ENCODE assay signal across 10 mouse cellular contexts in the genomic region with DNA sequence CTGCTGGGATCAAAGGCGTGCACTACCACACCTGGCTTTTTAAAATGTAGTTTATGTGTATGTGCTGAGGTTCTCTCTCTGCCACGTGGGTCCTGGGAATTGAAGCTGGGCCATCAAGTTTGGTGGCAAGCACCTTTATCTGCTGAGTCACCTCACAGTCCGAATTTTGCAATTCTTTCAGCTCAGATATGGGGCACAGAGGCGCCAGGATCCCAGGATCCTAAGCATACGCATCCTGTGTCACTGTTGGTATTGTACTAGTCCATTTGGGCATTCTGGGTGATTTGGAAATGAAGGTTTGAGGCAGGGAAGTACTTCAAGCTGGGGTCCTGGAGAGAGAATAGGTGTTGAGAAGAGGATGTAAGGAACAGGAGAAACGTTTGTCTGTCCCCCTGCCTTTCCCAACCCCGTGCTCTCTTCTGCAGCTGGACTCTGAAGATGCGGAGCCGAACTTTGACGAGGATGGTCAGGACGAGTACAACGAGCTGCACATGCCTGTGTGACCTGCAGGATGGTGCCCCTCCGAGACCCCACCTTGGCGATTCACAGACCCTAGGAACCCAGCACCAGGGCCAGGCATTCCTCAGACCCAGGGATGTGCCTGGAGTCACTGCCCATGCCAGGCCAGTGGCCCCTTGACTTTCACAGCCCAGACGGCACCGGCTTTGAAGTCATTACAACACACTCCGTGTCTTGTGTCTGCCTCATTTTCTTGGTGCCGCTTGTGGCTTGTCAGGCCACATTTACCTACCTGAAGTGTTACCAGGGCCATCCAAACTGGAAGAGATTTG. TPM values are rescaled to one million over a fixed set of nuclear protein-coding genes. Genes with fewer than 3 reads are reported as not detected.
A peak's percentile ranks its signal among the peaks of the same experiment; 100 is the strongest.
DNase-seq lines count a peak whose midpoint lies in the region; ATAC-seq and TF ChIP-seq lines count a peak whose summit lies in the region.
"Had no signal": no experiment of that assay in that cellular context is flagged by ENCODE, and none has a peak within 500 bp of the region (broad histone marks: within the 10 kb centered on the region; RNA-seq: fewer than 3 reads in every experiment).

No protein-coding gene starts in this region.

- intact Hi-C loops in left cerebral cortex, postnatal 10 days (cut with DNase I) = no loop called here

- peak overlapping the region; percentile 58 for H3K27ac ChIP-seq in intestine, embryonic 14.5 days (ENCODE audit: low read depth)
- H3K27ac ChIP-seq in intestine, postnatal 0 days (ENCODE audit: low read depth, low read length) = no peak overlapping the region; the same call in 1 of the 2 replicates
- H3K27ac ChIP-seq in embryonic facial prominence, embryonic 10.5 days (replicated peaks) = peak overlapping the region; percentile 73
- peak overlapping the region; percentile 88 for H3K27ac ChIP-seq in limb, embryonic 15.5 days
- H3K27ac ChIP-seq: liver, embryonic 15.5 days had no signal

- no peak overlapping the region for H3K4me3 ChIP-seq in intestine, embryonic 14.5 days (ENCODE audit: low read depth, low read length)
- H3K4me3 ChIP-seq in intestine, postnatal 0 days (ENCODE audit: low read depth, low read length) = no peak overlapping the region
- no peak overlapping the region for H3K4me3 ChIP-seq in embryonic facial prominence, embryonic 10.5 days
- H3K4me3 ChIP-seq in limb, embryonic 15.5 days = no peak overlapping the region
- H3K4me3 ChIP-seq: liver, embryonic 15.5 days had no signal

- peak; percentile 47 for DNase-seq in adrenal gland, adult 8-10 months
- DNase-seq in adrenal gland, adult 18-20 months (ENCODE audit: low spot score in 2 of 2) = no peak
- no peak for DNase-seq in intestine, embryonic 14.5 days (ENCODE audit: low spot score)
- no peak for DNase-seq in embryonic facial prominence, embryonic 10.5 days (ENCODE audit: low spot score)
- DNase-seq in urinary bladder, postnatal 25 days (ENCODE audit: low spot score) = no peak
- DNase-seq in left cerebral cortex, postnatal 10 days (ENCODE audit: extremely low spot score in 1 of 2, low spot score in 2 of 2) = no peak

- H3K9me3 ChIP-seq in intestine, embryonic 14.5 days (ENCODE audit: control insufficient read depth, low read length) = peaks cover 3% of the 10 kb centered on the region; the same call in 1 of the 2 replicates
- no peaks in the 10 kb centered on the region for H3K9me3 ChIP-seq in intestine, postnatal 0 days (ENCODE audit: control insufficient read depth)
- no peaks in the 10 kb centered on the region for H3K9me3 ChIP-seq in embryonic facial prominence, embryonic 10.5 days
- no peaks in the 10 kb centered on the region for H3K9me3 ChIP-seq in limb, embryonic 15.5 days
- H3K9me3 ChIP-seq: liver, embryonic 15.5 days had no signal

- H3K4me2 ChIP-seq in intestine, embryonic 14.5 days (ENCODE audit: low read length) = no peak overlapping the region
- no peak overlapping the region for H3K4me2 ChIP-seq in intestine, postnatal 0 days (replicated peaks; ENCODE audit: low read depth)
- no peak overlapping the region for H3K4me2 ChIP-seq in limb, embryonic 15.5 days
- H3K4me2 ChIP-seq: liver, embryonic 15.5 days had no signal

- H3K9ac ChIP-seq in intestine, embryonic 14.5 days (ENCODE audit: low read length) = 0 out of 2 replicates have a peak overlapping the region, but pooled peaks have one; percentile 3
- H3K9ac ChIP-seq in intestine, postnatal 0 days (ENCODE audit: low read depth, low read length) = no peak overlapping the region
- H3K9ac ChIP-seq in limb, embryonic 15.5 days = no peak overlapping the region
- H3K9ac ChIP-seq: liver, embryonic 15.5 days had no signal

- WGBS in intestine, embryonic 14.5 days = 85% methylated on average over 18 of the region's 18 CpGs
- 88% methylated on average over 18 of the region's 18 CpGs for WGBS in intestine, postnatal 0 days
- WGBS in embryonic facial prominence, embryonic 10.5 days = 85% methylated on average over 18 of the region's 18 CpGs
- WGBS in limb, embryonic 15.5 days = 77% methylated on average over 18 of the region's 18 CpGs

- no peaks in the 10 kb centered on the region for H3K27me3 ChIP-seq in intestine, embryonic 14.5 days (replicated peaks; ENCODE audit: control insufficient read depth, insufficient read depth, low read length)
- no peaks in the 10 kb centered on the region for H3K27me3 ChIP-seq in intestine, postnatal 0 days (replicated peaks; ENCODE audit: control insufficient read depth, insufficient read depth, low read length)
- no peaks in the 10 kb centered on the region for H3K27me3 ChIP-seq in embryonic facial prominence, embryonic 10.5 days (replicated peaks; ENCODE audit: low read depth, poor library complexity, severe bottlenecking)
- no peaks in the 10 kb centered on the region for H3K27me3 ChIP-seq in limb, embryonic 15.5 days
- H3K27me3 ChIP-seq: Patski had no signal

- peaks cover 3% of the 10 kb centered on the region; the same call in 1 of the 2 replicates for H3K4me1 ChIP-seq in intestine, embryonic 14.5 days (replicated peaks; ENCODE audit: control insufficient read depth, insufficient read depth, low read length)
- no peaks in the 10 kb centered on the region for H3K4me1 ChIP-seq in intestine, postnatal 0 days (replicated peaks; ENCODE audit: control insufficient read depth, insufficient read depth, low read length)
- peaks cover 21% of the 10 kb centered on the region for H3K4me1 ChIP-seq in embryonic facial prominence, embryonic 10.5 days
- peaks cover 17% of the 10 kb centered on the region for H3K4me1 ChIP-seq in limb, embryonic 15.5 days

- TF ChIP-seq CTCF in intestine, postnatal 0 days (IDR thresholded peaks at IDR 0.05; ENCODE audit: low read depth) = no peak

- ATAC-seq in intestine, embryonic 14.5 days (replicated peaks; ENCODE audit: low FRiP score, low TSS enrichment, low read depth) = no peak
- ATAC-seq in intestine, postnatal 0 days = no peak
- ATAC-seq in limb, embryonic 15.5 days (ENCODE audit: insufficient number of reproducible peaks, low FRiP score, low TSS enrichment, low read depth) = no peak

- H3K36me3 ChIP-seq in intestine, embryonic 14.5 days (ENCODE audit: control insufficient read depth, insufficient read depth, low read length) = peaks cover 36% of the 10 kb centered on the region
- 0 out of 2 replicates have a peak, but pooled peaks cover 3% of the 10 kb centered on the region for H3K36me3 ChIP-seq in intestine, postnatal 0 days (ENCODE audit: control insufficient read depth, insufficient read depth)
- H3K36me3 ChIP-seq in embryonic facial prominence, embryonic 10.5 days (replicated peaks) = peaks cover 46% of the 10 kb centered on the region
- H3K36me3 ChIP-seq in limb, embryonic 15.5 days = peaks cover 44% of the 10 kb centered on the region
- H3K36me3 ChIP-seq: liver, embryonic 15.5 days had no signal

RNA-seq across cellular contexts. Expression of gene Slc4a3, which starts 12.5 kb away (rescaled TPM):
- 100 to 1,000 TPM; 124 to 271 (median 199) TPM for total RNA-seq in adrenal gland, adult 8-10 months (2022)
- 100 to 1,000 TPM in 1 of 2 experiments, 10 to 100 TPM in 1; 92.6 to 132 TPM for total RNA-seq in adrenal gland, adult 18-20 months (2021)
- 11.8 and 15.5 TPM in 2 replicates for polyA plus RNA-seq in intestine, embryonic 14.5 days (2014; fragmentation: Nextera tagmentation; extraction: Ambion mirVana)
- 4.0 and 6.2 TPM in 2 replicates for polyA plus RNA-seq in intestine, postnatal 0 days (2015; fragmentation: Nextera tagmentation; extraction: Ambion mirVana)
- polyA plus RNA-seq in embryonic facial prominence, embryonic 10.5 days (2016; fragmentation: Nextera tagmentation; extraction: Ambion mirVana) = 15.7 and 18.0 TPM in 2 replicates
- polyA plus RNA-seq in limb, embryonic 15.5 days (2015; fragmentation: Nextera tagmentation; extraction: Ambion mirVana) = 24.1 and 24.8 TPM in 2 replicates
- 100 to 1,000 TPM; 203 to 204 TPM for total RNA-seq in left cerebral cortex, postnatal 10 days (2021)

RNA-seq across cellular contexts. Expression of gene Stk11ip, which starts 37.3 kb away (rescaled TPM):
- 10 to 100 TPM; 19.1 to 34.9 (median 31.3) TPM for total RNA-seq in adrenal gland, adult 8-10 months (2022)
- total RNA-seq in adrenal gland, adult 18-20 months (2021) = 10 to 100 TPM; 12.6 to 19.5 TPM
- 16.3 and 18.7 TPM in 2 replicates for polyA plus RNA-seq in intestine, embryonic 14.5 days (2014; fragmentation: Nextera tagmentation; extraction: Ambion mirVana)
- polyA plus RNA-seq in intestine, postnatal 0 days (2015; fragmentation: Nextera tagmentation; extraction: Ambion mirVana) = 9.7 and 11.2 TPM in 2 replicates
- polyA plus RNA-seq in embryonic facial prominence, embryonic 10.5 days (2016; fragmentation: Nextera tagmentation; extraction: Ambion mirVana) = 31.7 and 33.4 TPM in 2 replicates
- polyA plus RNA-seq in limb, embryonic 15.5 days (2015; fragmentation: Nextera tagmentation; extraction: Ambion mirVana) = 19.9 and 20.2 TPM in 2 replicates
- 10 to 100 TPM; 29.4 to 29.7 TPM for total RNA-seq in left cerebral cortex, postnatal 10 days (2021)

RNA-seq across cellular contexts. Expression of gene Inha, which starts 51.7 kb away (rescaled TPM):
- 10 to 100 TPM; 22.8 to 56.9 (median 34.3) TPM for total RNA-seq in adrenal gland, adult 8-10 months (2022)
- total RNA-seq in adrenal gland, adult 18-20 months (2021) = 10 to 100 TPM; 18.2 to 29.6 TPM
- 3.5 and 3.9 TPM in 2 replicates for polyA plus RNA-seq in intestine, embryonic 14.5 days (2014; fragmentation: Nextera tagmentation; extraction: Ambion mirVana)
- 3.2 and 3.3 TPM in 2 replicates for polyA plus RNA-seq in intestine, postnatal 0 days (2015; fragmentation: Nextera tagmentation; extraction: Ambion mirVana)
- 2.3 and 3.1 TPM in 2 replicates for polyA plus RNA-seq in embryonic facial prominence, embryonic 10.5 days (2016; fragmentation: Nextera tagmentation; extraction: Ambion mirVana)
- 11.2 and 12.2 TPM in 2 replicates for polyA plus RNA-seq in limb, embryonic 15.5 days (2015; fragmentation: Nextera tagmentation; extraction: Ambion mirVana)
- total RNA-seq in left cerebral cortex, postnatal 10 days (2021) = 10 to 100 TPM; 36.9 to 37.2 TPM

RNA-seq across cellular contexts. Expression of gene Obsl1, which starts 52.3 kb away (rescaled TPM):
- total RNA-seq in adrenal gland, adult 8-10 months (2022) = 100 to 1,000 TPM in 1 of 4 experiments, 10 to 100 TPM in 3; 71.0 to 109 (median 87.5) TPM
- total RNA-seq in adrenal gland, adult 18-20 months (2021) = 10 to 100 TPM; 48.9 to 54.4 TPM
- 80.9 and 88.4 TPM in 2 replicates for polyA plus RNA-seq in intestine, embryonic 14.5 days (2014; fragmentation: Nextera tagmentation; extraction: Ambion mirVana)
- 17.1 and 17.6 TPM in 2 replicates for polyA plus RNA-seq in intestine, postnatal 0 days (2015; fragmentation: Nextera tagmentation; extraction: Ambion mirVana)
- polyA plus RNA-seq in embryonic facial prominence, embryonic 10.5 days (2016; fragmentation: Nextera tagmentation; extraction: Ambion mirVana) = 57.9 and 63.0 TPM in 2 replicates
- polyA plus RNA-seq in limb, embryonic 15.5 days (2015; fragmentation: Nextera tagmentation; extraction: Ambion mirVana) = 83.7 and 90.9 TPM in 2 replicates
- total RNA-seq in left cerebral cortex, postnatal 10 days (2021) = 10 to 100 TPM; 35.1 to 39.4 TPM
